In genomic region chr3:129576522-129576921, GRCm38 (mm10) we compare ENCODE assay signal across 21 mouse cellular contexts.
"Had no signal": no experiment of that assay in that cellular context is flagged by ENCODE, and none has a peak within 500 bp of the region (broad histone marks: within the 10 kb centered on the region; RNA-seq: fewer than 3 reads in every experiment).

No protein-coding gene starts in this region.

- H3K4me2 ChIP-seq: lung, embryonic 15.5 days; midbrain, embryonic 11.5 days; midbrain, embryonic 13.5 days; midbrain, embryonic 15.5 days; neural tube, embryonic 12.5 days; stomach, embryonic 15.5 days had no signal

- H3K27me3 ChIP-seq: lung, embryonic 15.5 days; megakaryocyte, embryonic 14.5 days; midbrain, embryonic 13.5 days; midbrain, embryonic 15.5 days; neural tube, embryonic 12.5 days; stomach, embryonic 15.5 days had no signal

- H3K9ac ChIP-seq: liver, postnatal 0 days; lung, embryonic 15.5 days; midbrain, embryonic 13.5 days; midbrain, embryonic 15.5 days; neural tube, embryonic 12.5 days; stomach, embryonic 15.5 days had no signal

- H3K27ac ChIP-seq: lung, embryonic 15.5 days; macrophage; midbrain, embryonic 13.5 days; midbrain, embryonic 15.5 days; neural tube, embryonic 12.5 days; stomach, embryonic 15.5 days; stomach, postnatal 0 days had no signal

- H3K36me3 ChIP-seq: lung, embryonic 15.5 days had no signal

- ATAC-seq: liver, postnatal 0 days; lung, postnatal 0 days; midbrain, embryonic 13.5 days; midbrain, embryonic 15.5 days had no signal

- H3K4me3 ChIP-seq: lung, embryonic 15.5 days; megakaryocyte, embryonic 14.5 days; midbrain, embryonic 13.5 days; midbrain, embryonic 15.5 days; neural tube, embryonic 12.5 days; stomach, embryonic 15.5 days had no signal

- H3K9me3 ChIP-seq: lung, embryonic 15.5 days; megakaryocyte, embryonic 14.5 days; midbrain, embryonic 13.5 days; midbrain, embryonic 15.5 days; neural tube, embryonic 12.5 days; stomach, embryonic 15.5 days had no signal

- DNase-seq: liver, postnatal 0 days; lung, adult 2 months; lung, postnatal 14 days; lung, postnatal 36 days; retina, postnatal 1 day; right cerebral cortex, adult 18-20 months; right cerebral cortex, postnatal 25 days; right cerebral cortex, postnatal 4 days; thymus, adult 2 months; thymus, postnatal 25 days; thymus, postnatal 4 days had no signal
